Mouse (Mus musculus) ovary, postnatal 14 days (tissue): ENCODE data around the gene Esrp2.

Experiments
- DNase-seq: peaks from one replicate; pipeline ENCODE4 v3.0.0; 2022; ENCODE audit warnings: low spot score

Gene Esrp2

DNA sequence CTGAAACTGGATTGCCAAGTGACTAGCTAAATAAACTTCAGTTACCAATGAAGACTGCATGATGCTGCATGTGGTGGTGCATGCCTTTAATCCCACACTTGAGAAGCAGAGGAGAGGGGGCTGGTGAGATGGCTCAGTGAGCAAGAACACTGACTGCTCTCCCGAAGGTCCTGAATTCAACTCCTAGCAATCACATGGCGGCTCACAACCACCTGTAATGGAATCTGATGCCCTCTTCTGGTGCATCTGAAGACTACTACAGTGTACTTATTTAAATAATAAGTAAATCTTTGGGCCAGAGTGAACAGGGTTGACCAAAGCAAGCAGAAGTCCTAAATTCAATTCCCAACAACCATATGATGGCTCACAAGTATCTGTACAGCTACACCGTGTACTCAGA, 13.3 kb downstream of the Esrp2 start:
- DNase-seq = no peak

GRCm38 (mm10) chr8:106115897-106116296, 20.9 kb downstream of the Esrp2 start:
- DNase-seq = no peak

DNA sequence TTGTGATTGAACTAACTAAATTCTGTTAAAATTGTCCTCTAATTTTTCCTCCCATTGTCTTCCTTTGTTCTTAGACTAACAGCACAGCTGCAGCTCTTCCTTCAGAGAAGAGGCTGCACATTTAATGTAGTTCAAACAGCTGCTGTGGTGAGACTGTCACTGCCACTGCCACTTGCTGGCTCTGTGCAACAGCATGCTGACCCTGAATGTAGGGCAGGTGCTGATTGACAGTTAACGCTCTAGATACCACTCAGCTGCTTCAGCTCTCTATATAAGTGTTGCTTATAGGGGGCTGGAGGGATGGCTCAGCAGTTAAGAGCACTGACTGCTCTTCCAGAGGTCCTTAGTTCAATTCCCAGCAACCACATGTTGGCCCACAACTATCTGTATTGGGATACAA, 24.3 kb downstream of the Esrp2 start:
- DNase-seq = no peak

- no peak for DNase-seq
These were observed 24.7 kb downstream of the Esrp2 start for GRCm38 (mm10) chr8:106112041-106112440.

- DNase-seq = no peak
These were observed 28.0 kb downstream of the Esrp2 start for GRCm38 (mm10) chr8:106108729-106109128.

GRCm38 (mm10) chr8:106108080-106108479, 28.7 kb downstream of the Esrp2 start:
- no peak for DNase-seq

DNA sequence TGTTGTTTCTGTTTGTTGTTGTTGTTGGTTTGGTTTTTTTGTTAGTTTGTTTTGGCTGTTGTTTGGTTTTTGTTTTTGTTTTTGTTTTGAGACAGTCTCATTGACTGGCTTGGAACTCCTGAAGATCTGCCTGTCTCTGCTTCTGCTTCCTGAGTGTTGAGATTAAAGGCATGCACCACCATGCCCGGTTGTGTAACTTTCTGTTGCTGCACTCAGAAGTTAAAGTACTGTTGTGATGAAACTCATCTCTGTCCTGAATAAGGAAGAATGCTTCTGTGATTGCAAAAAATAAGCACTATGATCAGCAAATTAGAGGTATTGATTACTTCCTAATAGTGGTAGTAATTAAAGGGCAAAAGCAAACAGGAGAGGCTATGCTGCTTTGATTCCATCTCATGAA, 30.6 kb downstream of the Esrp2 start:
- DNase-seq = no peak

- DNase-seq = no peak
These were observed 32.9 kb downstream of the Esrp2 start for GRCm38 (mm10) chr8:106103888-106104287.

GRCm38 (mm10) chr8:106102321-106102720, 34.5 kb downstream of the Esrp2 start:
- no peak for DNase-seq
